ENCODE assay signal across 8 mouse cellular contexts in the genomic region with DNA sequence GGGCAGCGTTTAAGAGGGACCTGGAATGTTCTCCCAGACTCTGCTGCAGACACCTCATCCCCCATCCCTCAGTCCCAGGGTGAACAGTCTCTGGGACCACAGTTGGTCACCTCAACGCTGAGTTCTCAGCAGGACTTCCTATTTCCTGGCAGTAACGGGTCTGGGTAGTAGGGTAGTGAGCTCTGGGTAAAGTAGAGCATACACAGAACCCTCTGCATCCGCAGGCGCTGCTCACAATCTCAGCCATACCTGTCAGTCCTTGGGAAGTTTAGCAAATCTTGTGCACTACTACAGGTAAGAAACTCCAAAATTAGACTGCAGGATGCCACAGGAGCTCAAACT. TPM values are rescaled to one million over a fixed set of nuclear protein-coding genes. Genes with fewer than 3 reads are reported as not detected.
DNase-seq lines count a peak whose midpoint lies in the region; ATAC-seq lines count a peak whose summit lies in the region.

No protein-coding gene starts in this region.

- H3K27ac ChIP-seq in heart, embryonic 16.5 days (ENCODE audit: low read length) = peak overlapping the region; percentile 96
- H3K27ac ChIP-seq in hindbrain, embryonic 15.5 days (replicated peaks) = peak overlapping the region; percentile 91
- peak overlapping the region; percentile 93 for H3K27ac ChIP-seq in midbrain, embryonic 13.5 days

- H3K4me1 ChIP-seq in heart, embryonic 16.5 days (ENCODE audit: control insufficient read depth, insufficient read depth, low read length) = peaks cover 22% of the 10 kb centered on the region
- H3K4me1 ChIP-seq in hindbrain, embryonic 15.5 days (replicated peaks) = peaks cover 30% of the 10 kb centered on the region
- peaks cover 35% of the 10 kb centered on the region for H3K4me1 ChIP-seq in midbrain, embryonic 13.5 days (replicated peaks)

- H3K9ac ChIP-seq in heart, embryonic 16.5 days (ENCODE audit: low read length) = peak overlapping the region; percentile 80
- peak overlapping the region; percentile 50 for H3K9ac ChIP-seq in hindbrain, embryonic 15.5 days
- peak overlapping the region; percentile 94 for H3K9ac ChIP-seq in midbrain, embryonic 13.5 days (replicated peaks)

- H3K4me3 ChIP-seq in heart, embryonic 16.5 days (ENCODE audit: low read length) = peak overlapping the region; percentile 93
- peak overlapping the region; percentile 94 for H3K4me3 ChIP-seq in hindbrain, embryonic 15.5 days
- peak overlapping the region; percentile 85 for H3K4me3 ChIP-seq in midbrain, embryonic 13.5 days (replicated peaks)

- no peaks in the 10 kb centered on the region for H3K27me3 ChIP-seq in heart, embryonic 16.5 days (ENCODE audit: control insufficient read depth, insufficient read depth, low read length)
- no peaks in the 10 kb centered on the region for H3K27me3 ChIP-seq in hindbrain, embryonic 15.5 days
- H3K27me3 ChIP-seq in midbrain, embryonic 13.5 days = no peaks in the 10 kb centered on the region

- no peak for DNase-seq in heart, postnatal 10 days
- peak; percentile 22 for DNase-seq in T-cell, adult 2 months (ENCODE audit: low spot score)
- DNase-seq in thymus, postnatal 25 days = no peak
- no peak for DNase-seq in cerebellum, postnatal 10 days
- DNase-seq in spleen, adult 18-20 months = no peak

- peak overlapping the region; percentile 83 for H3K4me2 ChIP-seq in heart, embryonic 16.5 days (ENCODE audit: low read depth, low read length)
- H3K4me2 ChIP-seq in hindbrain, embryonic 15.5 days = peak overlapping the region; percentile 88
- peak overlapping the region; percentile 88 for H3K4me2 ChIP-seq in midbrain, embryonic 13.5 days (replicated peaks)

- peak; percentile 16; the same call in 1 of the 2 replicates for ATAC-seq in heart, embryonic 16.5 days (replicated peaks; ENCODE audit: extremely low read depth, insufficient read depth, low FRiP score)
- ATAC-seq in hindbrain, embryonic 15.5 days (ENCODE audit: low FRiP score, low read depth) = no peak; the same call in 1 of the 2 replicates
- no peak for ATAC-seq in midbrain, embryonic 13.5 days

- WGBS in heart, embryonic 16.5 days = 1% methylated on average over 5 of the region's 5 CpGs
- 6% methylated on average over 5 of the region's 5 CpGs for WGBS in hindbrain, embryonic 15.5 days
- 5% methylated on average over 5 of the region's 5 CpGs for WGBS in midbrain, embryonic 13.5 days

- no peaks in the 10 kb centered on the region for H3K9me3 ChIP-seq in heart, embryonic 16.5 days (replicated peaks; ENCODE audit: control insufficient read depth, low read length)
- no peaks in the 10 kb centered on the region for H3K9me3 ChIP-seq in hindbrain, embryonic 15.5 days
- H3K9me3 ChIP-seq in midbrain, embryonic 13.5 days = no peaks in the 10 kb centered on the region

- intact Hi-C loops in heart, postnatal 10 days (cut with DNase I) = no loop called here

- H3K36me3 ChIP-seq in heart, embryonic 16.5 days (ENCODE audit: control insufficient read depth, insufficient read depth) = peaks cover 5% of the 10 kb centered on the region; the same call in 1 of the 2 replicates
- no peaks in the 10 kb centered on the region for H3K36me3 ChIP-seq in hindbrain, embryonic 15.5 days
- peaks cover 9% of the 10 kb centered on the region; the same call in 1 of the 2 replicates for H3K36me3 ChIP-seq in midbrain, embryonic 13.5 days

RNA-seq across cellular contexts. Expression of a gene that starts 0.6 kb away (rescaled TPM):
- polyA plus RNA-seq in heart, embryonic 16.5 days (2015; fragmentation: Nextera tagmentation; extraction: Ambion mirVana) = 38.3 and 42.6 TPM in 2 replicates
- total RNA-seq in heart, postnatal 10 days (2021) = 10 to 100 TPM; 29.3 to 35.8 TPM
- 49.3 and 51.3 TPM in 2 replicates for polyA plus RNA-seq in hindbrain, embryonic 15.5 days (2015; fragmentation: Nextera tagmentation; extraction: Ambion mirVana)
- polyA plus RNA-seq in midbrain, embryonic 13.5 days (2015; fragmentation: Nextera tagmentation; extraction: Ambion mirVana) = 60.3 and 61.9 TPM in 2 replicates

RNA-seq across cellular contexts. Expression of a gene that starts 13.2 kb away (rescaled TPM):
- 7.0 and 8.2 TPM in 2 replicates for polyA plus RNA-seq in heart, embryonic 16.5 days (2015; fragmentation: Nextera tagmentation; extraction: Ambion mirVana)
- 10 to 100 TPM; 29.3 to 30.4 TPM for total RNA-seq in heart, postnatal 10 days (2021)
- 30.2 and 32.3 TPM in 2 replicates for polyA plus RNA-seq in hindbrain, embryonic 15.5 days (2015; fragmentation: Nextera tagmentation; extraction: Ambion mirVana)
- polyA plus RNA-seq in midbrain, embryonic 13.5 days (2015; fragmentation: Nextera tagmentation; extraction: Ambion mirVana) = 23.8 and 26.5 TPM in 2 replicates

RNA-seq across cellular contexts. Expression of a gene that starts 24.8 kb away (rescaled TPM):
- polyA plus RNA-seq in heart, embryonic 16.5 days (2015; fragmentation: Nextera tagmentation; extraction: Ambion mirVana) = 26.0 and 26.1 TPM in 2 replicates
- 10 to 100 TPM; 22.9 to 24.5 TPM for total RNA-seq in heart, postnatal 10 days (2021)
- 53.0 and 56.6 TPM in 2 replicates for polyA plus RNA-seq in hindbrain, embryonic 15.5 days (2015; fragmentation: Nextera tagmentation; extraction: Ambion mirVana)
- polyA plus RNA-seq in midbrain, embryonic 13.5 days (2015; fragmentation: Nextera tagmentation; extraction: Ambion mirVana) = 36.1 and 37.8 TPM in 2 replicates

RNA-seq across cellular contexts. Expression of a gene that starts 59.2 kb away (rescaled TPM):
- 36.0 and 43.3 TPM in 2 replicates for polyA plus RNA-seq in heart, embryonic 16.5 days (2015; fragmentation: Nextera tagmentation; extraction: Ambion mirVana)
- total RNA-seq in heart, postnatal 10 days (2021) = 10 to 100 TPM; 11.7 to 11.8 TPM
- polyA plus RNA-seq in hindbrain, embryonic 15.5 days (2015; fragmentation: Nextera tagmentation; extraction: Ambion mirVana) = 52.3 and 60.9 TPM in 2 replicates
- polyA plus RNA-seq in midbrain, embryonic 13.5 days (2015; fragmentation: Nextera tagmentation; extraction: Ambion mirVana) = 53.7 and 61.9 TPM in 2 replicates
